Comparison of ENCODE assay signal across 9 mouse cellular contexts in the genomic region with DNA sequence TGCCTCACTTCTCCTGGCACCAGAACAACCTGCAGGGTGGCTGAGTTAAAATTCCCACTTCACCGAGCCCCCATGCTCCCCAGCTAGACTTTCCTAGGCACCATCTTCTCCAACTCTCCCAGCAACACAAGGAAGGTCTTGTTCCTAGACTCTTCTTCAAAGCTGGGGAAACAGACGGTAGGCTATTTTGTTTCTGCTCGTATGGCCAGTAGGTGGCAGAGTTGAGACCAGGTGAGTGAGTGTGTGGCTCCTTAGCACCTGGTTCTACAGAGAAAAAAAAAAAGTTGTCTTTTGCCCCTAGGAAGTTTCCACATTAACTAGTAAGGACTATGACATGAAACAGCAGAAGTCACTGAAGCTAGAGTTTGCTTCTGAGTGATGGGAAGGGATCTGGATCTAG. TPM values are rescaled to one million over a fixed set of nuclear protein-coding genes. Genes with fewer than 3 reads are reported as not detected.
DNase-seq lines count a peak whose midpoint lies in the region; ATAC-seq and TF ChIP-seq lines count a peak whose summit lies in the region.
"Had no signal": no experiment of that assay in that cellular context is flagged by ENCODE, and none has a peak within 500 bp of the region (broad histone marks: within the 10 kb centered on the region; RNA-seq: fewer than 3 reads in every experiment).

No protein-coding gene starts in this region.

- no peak overlapping the region for H3K4me3 ChIP-seq in kidney, adult 2 months (ENCODE audit: insufficient read depth, low read depth, low read length)
- no peak overlapping the region for H3K4me3 ChIP-seq in kidney, embryonic 15.5 days (replicated peaks)
- H3K4me3 ChIP-seq in G1E (ENCODE audit: low read depth, low read length): no peak overlapping the region
- no peak overlapping the region for H3K4me3 ChIP-seq in intestine, embryonic 14.5 days (ENCODE audit: low read depth, low read length)
- H3K4me3 ChIP-seq: stomach, embryonic 15.5 days had no signal

- H3K27me3 ChIP-seq in kidney, adult 2 months (replicated peaks; ENCODE audit: control insufficient read depth, insufficient read depth, low read length): no peaks in the 10 kb centered on the region
- no peaks in the 10 kb centered on the region for H3K27me3 ChIP-seq in kidney, embryonic 15.5 days
- H3K27me3 ChIP-seq in G1E (ENCODE audit: insufficient read depth, low read length): peaks cover 9% of the 10 kb centered on the region
- no peaks in the 10 kb centered on the region for H3K27me3 ChIP-seq in intestine, embryonic 14.5 days (replicated peaks; ENCODE audit: control insufficient read depth, insufficient read depth, low read length)
- H3K27me3 ChIP-seq: stomach, embryonic 15.5 days had no signal

- no peak overlapping the region for H3K4me2 ChIP-seq in kidney, embryonic 15.5 days
- no peak overlapping the region for H3K4me2 ChIP-seq in intestine, embryonic 14.5 days (ENCODE audit: low read length)
- H3K4me2 ChIP-seq: stomach, embryonic 15.5 days had no signal

- peaks cover 2% of the 10 kb centered on the region; the same call in 1 of the 2 replicates for H3K4me1 ChIP-seq in kidney, adult 2 months (ENCODE audit: control insufficient read depth, insufficient read depth, low read length)
- H3K4me1 ChIP-seq in kidney, embryonic 15.5 days: peaks cover 27% of the 10 kb centered on the region
- H3K4me1 ChIP-seq in G1E (ENCODE audit: insufficient read depth, low read depth, low read length): peaks cover 58% of the 10 kb centered on the region
- peaks cover 6% of the 10 kb centered on the region; the same call in 1 of the 2 replicates for H3K4me1 ChIP-seq in intestine, embryonic 14.5 days (replicated peaks; ENCODE audit: control insufficient read depth, insufficient read depth, low read length)

- no peak for TF ChIP-seq POLR2A in kidney, adult 2 months (IDR thresholded peaks at IDR 0.05; ENCODE audit: low read depth, low read length)
- no peak for TF ChIP-seq POLR2A in brain, embryonic 14.5 days (IDR thresholded peaks at IDR 0.05; ENCODE audit: borderline replicate concordance, extremely low read depth, insufficient read depth, insufficient read length, poor library complexity, severe bottlenecking)

- peak; percentile 81 for DNase-seq in kidney, adult 2 months
- DNase-seq in G1E (ENCODE audit: low spot score): no peak
- DNase-seq in brain, embryonic 14.5 days (ENCODE audit: low read depth): peak; percentile 43
- peak; percentile 63 for DNase-seq in intestine, embryonic 14.5 days (ENCODE audit: low spot score)
- peak; percentile 79 for DNase-seq in lung, postnatal 14 days
- DNase-seq in right cerebral cortex, postnatal 25 days: no peak

- H3K9ac ChIP-seq in kidney, embryonic 15.5 days: no peak overlapping the region
- H3K9ac ChIP-seq in intestine, embryonic 14.5 days (ENCODE audit: low read length): no peak overlapping the region
- H3K9ac ChIP-seq: stomach, embryonic 15.5 days had no signal

- WGBS in kidney, adult 2 months: 10% methylated on average over 3 of the region's 3 CpGs
- 8% methylated on average over 3 of the region's 3 CpGs for WGBS in kidney, embryonic 15.5 days
- WGBS in intestine, embryonic 14.5 days: 6% methylated on average over 3 of the region's 3 CpGs

- no peaks in the 10 kb centered on the region for H3K36me3 ChIP-seq in kidney, adult 2 months (ENCODE audit: control insufficient read depth, insufficient read depth, low read length)
- H3K36me3 ChIP-seq in kidney, embryonic 15.5 days: no peaks in the 10 kb centered on the region
- no peaks in the 10 kb centered on the region for H3K36me3 ChIP-seq in G1E (replicated peaks)
- no peaks in the 10 kb centered on the region for H3K36me3 ChIP-seq in intestine, embryonic 14.5 days (ENCODE audit: control insufficient read depth, insufficient read depth, low read length)
- H3K36me3 ChIP-seq: stomach, embryonic 15.5 days had no signal

- peak; percentile 81 for TF ChIP-seq CTCF in kidney, adult 2 months (conservative IDR thresholded peaks at IDR 0.05; ENCODE audit: insufficient read depth, insufficient read length, low read depth, low read length)
- TF ChIP-seq CTCF in G1E (IDR thresholded peaks at IDR 0.05; ENCODE audit: low read depth, low read length): peak; percentile 19; the same call in 1 of the 2 replicates
- peak; percentile 65; the same call in 1 of the 2 replicates for TF ChIP-seq CTCF in brain, embryonic 14.5 days (IDR thresholded peaks at IDR 0.05; ENCODE audit: borderline replicate concordance, extremely low read depth, insufficient read depth, insufficient read length)

- H3K9me3 ChIP-seq in kidney, embryonic 15.5 days (replicated peaks): no peaks in the 10 kb centered on the region
- peaks cover 6% of the 10 kb centered on the region for H3K9me3 ChIP-seq in G1E (replicated peaks)
- no peaks in the 10 kb centered on the region for H3K9me3 ChIP-seq in intestine, embryonic 14.5 days (ENCODE audit: control insufficient read depth, low read length)
- H3K9me3 ChIP-seq: stomach, embryonic 15.5 days had no signal

- no peak overlapping the region for H3K27ac ChIP-seq in kidney, adult 2 months (ENCODE audit: insufficient read depth, low read depth, low read length)
- no peak overlapping the region for H3K27ac ChIP-seq in kidney, embryonic 15.5 days
- no peak overlapping the region for H3K27ac ChIP-seq in intestine, embryonic 14.5 days (ENCODE audit: low read depth)
- H3K27ac ChIP-seq: stomach, embryonic 15.5 days had no signal

- no peak for ATAC-seq in kidney, embryonic 15.5 days (replicated peaks; ENCODE audit: low FRiP score)
- ATAC-seq in G1E (ENCODE audit: extremely low read depth, insufficient number of reproducible peaks, low FRiP score, poor library complexity, severe bottlenecking): no peak
- ATAC-seq in intestine, embryonic 14.5 days (replicated peaks; ENCODE audit: low FRiP score, low TSS enrichment, low read depth): no peak
- no peak for ATAC-seq in megakaryocyte progenitor cell, adult 5-6 weeks (replicated peaks; ENCODE audit: poor library complexity)

RNA-seq across cellular contexts. Expression of gene Smad6, which starts 3.7 kb away (rescaled TPM):
- polyA plus RNA-seq in kidney, adult 2 months (2012; rRNA removed): 15.9 and 22.8 TPM in 2 replicates
- 10.6 and 12.3 TPM in 2 replicates for polyA plus RNA-seq in kidney, embryonic 15.5 days (2015; fragmentation: Nextera tagmentation; extraction: Ambion mirVana)
- 0.39 and 0.98 TPM in 2 replicates for total RNA-seq in G1E (2014; fragmentation: Nextera tagmentation)
- 0.44 and 0.81 TPM in 2 replicates for total RNA-seq in G1E (2017)
- polyA plus RNA-seq in G1E (2012): 1.6 and 2.1 TPM in 2 replicates
- 4.9 and 6.1 TPM in 2 replicates for polyA plus RNA-seq in brain, embryonic 14.5 days (2012; rRNA removed)
- 8.5 and 9.3 TPM in 2 replicates for polyA plus RNA-seq in intestine, embryonic 14.5 days (2014; fragmentation: Nextera tagmentation; extraction: Ambion mirVana)
- total RNA-seq in megakaryocyte progenitor cell, adult 5-6 weeks (2015): 0.34 and 0.72 TPM in 2 replicates
- total RNA-seq in megakaryocyte progenitor cell, adult 5-6 weeks (2017): 1.2 TPM in 2 replicates

Comparison
In these comparisons a context has a peak if more than half of its experiments do, and no peak if none do; other contexts are left out.
1. DNase-seq: peak in kidney, adult 2 months (single experiment), brain, embryonic 14.5 days (single experiment), intestine, embryonic 14.5 days (single experiment) and lung, postnatal 14 days (single experiment); none in G1E (single experiment) and right cerebral cortex, postnatal 25 days (single experiment).
2. CTCF ChIP-seq: peak in every context shown above with its lines; median percentile 81 in kidney, adult 2 months; 65 in brain, embryonic 14.5 days; 19 in G1E.